Mouse (Mus musculus) layer of hippocampus, adult 8-10 months (tissue): ENCODE measurements around the gene Zfp260. TPM values are rescaled to one million over a fixed set of nuclear protein-coding genes. Genes with fewer than 3 reads are reported as not detected.

ENCODE experiments used
- DNase-seq, 2 experiments: peaks; one replicate each; pipeline ENCODE4 v3.0.0; 2022; ENCODE audit warnings: low spot score in 2 of 2
- microRNA-seq, 2 experiments: library from miRNA; unstranded; fragments of <30 nt; microRNA quantifications; one replicate each; pipeline ENCODE4 v1.2.0; 2022
- total RNA-seq, 4 experiments: library from RNA; stranded (reverse); gene quantifications; 2 replicates each; pipeline ENCODE4 v1.2.4; 2022

Zfp260 gene
- total RNA-seq, 4 experiments from 2014 or later = 79.6 to 96.9 (median 89.4) TPM

DNA sequence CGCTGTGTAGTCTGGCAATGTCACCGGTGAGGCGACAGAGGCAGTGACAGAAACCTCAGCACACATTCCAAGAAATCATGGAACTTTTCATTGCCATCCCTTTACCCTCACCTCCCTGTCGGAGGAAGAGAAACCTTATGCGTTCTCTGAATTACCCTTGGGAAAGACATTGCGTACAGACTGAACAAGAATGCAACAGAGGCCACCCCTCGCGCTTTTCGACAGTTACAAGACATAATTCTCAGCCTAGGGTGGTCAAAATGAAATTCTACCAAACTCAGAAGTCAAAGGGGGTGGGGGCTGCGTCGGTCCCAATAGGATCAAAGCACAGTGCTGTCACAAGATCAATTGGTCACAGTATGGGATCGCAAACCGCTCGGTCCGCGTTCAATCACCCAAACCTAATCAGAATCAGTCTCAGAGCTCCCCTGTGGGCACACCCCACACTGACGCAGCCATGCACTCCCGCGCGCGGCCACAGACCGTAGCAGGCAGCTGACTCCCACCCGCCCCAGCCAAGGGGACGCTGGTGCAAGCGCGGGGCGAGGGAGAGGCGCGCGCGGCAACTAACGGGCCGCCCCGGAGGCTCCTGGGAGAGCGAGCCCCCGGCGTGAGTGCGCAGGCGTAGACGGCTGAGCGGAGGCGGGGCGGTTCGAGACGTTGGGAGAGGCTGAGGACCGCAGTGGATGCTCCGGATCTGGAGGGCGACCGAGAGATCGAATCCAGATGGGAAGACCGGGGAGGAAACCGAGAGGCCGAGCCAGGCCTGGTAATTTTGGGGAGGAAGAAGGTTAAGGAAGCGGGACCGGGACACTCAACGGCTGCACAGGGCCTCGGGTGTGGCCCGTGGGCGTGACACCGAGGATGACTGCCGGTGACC, 27.0 kb downstream of the Zfp260 start, which contains the start of gene Zfp382:
Zfp382 (plus strand) TSS at position 635 of the 880 bp plus-strand sequence.
- peak; percentile 75 to 84 for DNase-seq

DNA sequence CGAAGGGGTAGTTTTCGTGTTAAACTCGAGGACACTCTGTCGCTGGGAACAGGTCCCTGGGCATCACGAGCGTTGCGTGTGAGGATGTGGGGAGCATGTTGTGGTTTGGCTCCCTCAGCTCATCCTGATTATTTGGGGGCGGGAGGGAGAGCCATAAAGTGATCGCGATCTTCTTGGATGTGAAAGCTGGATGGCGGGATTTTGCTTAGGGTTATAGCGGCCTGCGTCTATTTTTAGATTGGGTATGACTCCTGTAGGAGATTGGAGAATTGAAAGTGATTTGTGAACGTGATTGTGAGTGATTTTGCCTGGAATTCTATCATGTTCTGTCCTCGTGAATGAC, 27.6 kb downstream of the Zfp260 start:
- DNase-seq = no peak

DNA sequence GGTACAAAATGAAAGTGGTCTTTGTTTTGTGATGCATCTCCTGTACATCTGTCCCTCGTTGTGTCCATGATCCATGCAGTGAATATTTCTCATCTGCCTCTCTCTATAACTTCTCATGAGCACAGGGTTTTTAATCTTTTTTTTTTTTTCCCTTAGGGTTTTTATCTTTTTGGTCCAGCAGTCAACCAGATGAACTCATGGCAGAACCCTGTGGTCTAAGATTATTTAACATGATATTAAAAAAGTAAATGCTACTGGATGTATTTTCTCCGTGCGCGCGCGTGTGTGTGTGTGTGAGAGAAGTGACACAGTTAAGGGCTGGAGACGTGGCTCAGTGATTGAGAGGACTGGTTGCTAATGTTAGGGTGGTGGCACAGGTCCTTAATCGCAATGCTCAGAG, 35.3 kb downstream of the Zfp260 start:
- DNase-seq = no peak

DNA sequence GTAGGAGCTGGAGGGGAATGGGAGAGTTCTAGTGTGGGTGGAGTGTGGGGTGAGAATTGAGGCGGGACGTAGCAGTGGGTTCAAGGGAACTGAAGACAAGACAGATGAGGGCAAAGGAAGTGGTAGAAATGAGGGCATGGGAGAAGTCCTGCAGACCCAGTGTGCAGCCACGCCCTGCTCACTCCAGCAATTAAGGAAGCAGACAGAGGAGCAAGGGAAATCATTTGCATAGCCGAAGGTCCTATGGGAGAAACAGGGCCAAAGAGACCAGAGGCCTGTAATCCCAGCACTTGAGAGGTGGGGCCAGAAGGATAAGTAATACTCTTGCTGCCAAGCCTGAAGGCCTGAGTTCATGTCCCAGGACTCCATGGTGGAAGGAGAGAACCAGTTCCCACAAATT, 37.8 kb downstream of the Zfp260 start:
- no peak for DNase-seq

DNA sequence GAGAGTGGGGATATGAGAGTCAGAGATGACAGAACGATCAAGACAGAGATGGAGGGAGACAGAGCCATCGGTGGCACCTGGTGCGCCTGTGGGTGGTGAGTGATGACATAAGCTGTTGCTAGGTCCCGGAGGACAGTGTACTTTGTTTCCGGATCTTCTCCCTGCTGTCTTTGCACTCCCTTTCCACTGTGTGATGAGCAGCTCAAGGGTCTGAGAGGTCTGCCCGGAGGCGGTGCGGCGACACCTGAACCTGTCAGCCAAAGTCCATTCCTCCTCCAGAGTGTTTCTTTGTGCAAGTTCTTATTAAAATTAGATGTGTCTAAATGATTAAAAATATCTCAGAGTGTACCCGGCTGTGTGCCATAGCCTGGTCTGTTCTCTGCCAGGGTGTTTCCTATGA, 42.2 kb downstream of the Zfp260 start:
- DNase-seq = no peak

DNA sequence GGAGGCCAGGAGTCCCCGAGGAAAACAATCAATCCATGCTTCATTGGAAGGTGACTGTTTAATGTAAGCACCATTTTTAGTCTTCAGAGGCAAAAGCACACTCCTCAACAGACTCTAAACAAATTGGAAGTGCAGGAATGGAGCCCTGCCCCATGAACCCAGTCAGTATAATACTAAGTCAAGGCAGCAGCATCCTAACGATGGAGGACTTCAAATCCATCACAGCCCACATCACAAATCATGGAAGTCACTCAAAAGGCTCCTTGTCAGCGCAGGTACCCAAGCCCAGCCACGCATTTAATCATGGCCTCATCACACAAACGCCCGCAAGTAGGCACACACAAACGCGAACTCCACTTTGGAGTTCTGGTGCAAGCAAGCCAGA, 48.6 kb downstream of the Zfp260 start:
- DNase-seq = no peak

DNA sequence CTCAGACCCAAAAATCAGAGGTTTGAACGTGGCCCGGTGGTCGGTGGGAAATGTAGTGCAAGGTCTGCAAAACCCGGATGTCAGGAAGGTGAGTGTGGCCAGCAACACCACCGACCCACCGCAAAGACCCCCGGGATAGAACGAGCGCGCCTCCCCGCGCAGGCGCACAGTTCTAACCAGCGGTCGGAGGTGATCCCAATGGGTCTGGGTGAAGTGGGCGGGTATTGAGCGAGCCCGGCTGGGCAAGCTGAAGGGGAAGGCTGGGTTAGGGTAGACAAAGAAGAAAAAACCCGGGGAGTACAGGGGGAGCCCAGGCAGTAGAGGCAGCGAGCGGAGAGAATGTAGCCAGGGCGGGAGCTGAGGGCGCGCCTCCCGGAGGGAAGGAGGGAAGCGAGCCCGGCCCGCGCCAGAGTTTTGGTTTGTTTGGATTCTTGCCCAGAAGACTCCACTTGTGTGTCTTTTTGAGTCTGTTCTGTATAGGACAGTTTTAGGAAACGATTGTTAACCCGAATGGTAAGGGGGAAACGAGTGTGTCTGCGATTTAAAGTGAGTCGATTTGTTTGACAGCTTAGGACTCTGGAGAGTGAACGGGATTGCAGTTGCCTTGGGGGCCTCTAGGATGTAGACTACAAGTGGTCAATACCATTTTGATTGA, 49.1 kb downstream of the Zfp260 start:
- DNase-seq = peak; percentile 62 to 65

DNA sequence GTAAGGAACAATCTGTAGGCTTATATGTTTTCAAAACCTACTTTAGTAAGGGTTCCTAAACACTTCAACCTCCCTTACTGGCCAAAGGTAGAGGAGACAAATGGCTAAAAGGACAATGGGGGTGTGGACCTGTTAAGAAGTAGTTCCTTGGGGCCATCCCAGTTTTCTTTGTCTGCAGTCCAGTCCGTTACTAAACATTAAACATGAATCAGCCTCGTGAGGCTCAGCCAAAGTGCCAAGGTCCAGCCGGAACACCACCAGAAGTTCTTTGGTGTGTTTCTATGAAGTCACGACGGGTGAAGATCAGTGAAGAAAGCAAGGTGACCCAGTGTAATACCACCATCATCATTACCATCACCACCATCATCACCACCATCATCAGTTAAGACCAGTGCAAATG, 52.4 kb downstream of the Zfp260 start:
- DNase-seq = no peak

DNA sequence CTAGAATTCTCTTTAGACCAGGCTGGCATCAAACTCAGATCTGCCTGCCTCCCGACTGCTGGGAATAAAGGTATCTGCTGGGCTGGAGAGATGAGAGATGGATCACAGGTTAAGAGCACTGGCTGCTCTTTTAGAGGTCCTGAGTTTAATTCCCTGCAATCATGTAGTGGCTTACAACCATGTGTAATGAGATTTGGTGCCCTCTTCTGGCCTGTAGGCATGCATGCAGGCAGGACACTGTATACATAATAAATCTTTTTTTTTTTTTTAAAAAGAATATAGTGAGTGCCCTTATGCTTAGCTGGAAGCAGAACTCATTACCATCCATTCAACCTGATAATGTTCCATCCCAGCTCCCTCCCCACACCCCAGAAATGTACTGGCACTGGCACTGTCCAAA, 59.5 kb downstream of the Zfp260 start:
- no peak for DNase-seq

DNA sequence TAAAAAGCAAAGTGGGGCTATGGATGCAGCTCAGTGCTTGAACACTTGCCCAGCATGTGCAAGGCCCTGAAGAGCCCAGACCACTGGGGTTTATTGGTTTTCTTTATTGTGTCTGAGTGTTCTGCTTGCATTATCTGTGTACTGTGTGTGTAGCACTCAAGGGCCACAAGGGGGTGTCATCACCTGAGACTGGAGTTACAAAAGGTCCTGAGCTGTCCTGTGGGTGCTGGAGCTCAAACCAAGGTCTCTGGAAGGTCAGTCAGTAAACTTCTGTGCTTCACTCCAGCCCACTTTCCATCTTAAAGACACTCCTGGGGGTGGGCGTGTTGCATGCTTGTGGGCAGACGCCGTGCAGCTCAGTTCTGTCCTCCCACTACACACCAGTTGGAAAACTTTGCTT, 60.9 kb downstream of the Zfp260 start:
- no peak for DNase-seq

Small RNAs within 50 kb of the gene (microRNA-seq; reads per million reads assigned to microRNA genes)
- 0 reads per million in 2 experiments for gene Gm23368

Other genes with a start within 250 kb of the Zfp260 start
- gene Zfp940, start 241.1 kb upstream of the Zfp260 start, total RNA-seq = 10 to 100 TPM; 18.6 to 24.0 (median 20.8) TPM
- gene Zfp420, start 234.8 kb upstream of the Zfp260 start, total RNA-seq = 10 to 100 TPM; 14.9 to 23.0 (median 17.0) TPM
- 10 to 100 TPM; 17.8 to 21.2 (median 18.0) TPM for gene Zfp27, start 188.2 kb upstream of the Zfp260 start, total RNA-seq
- 10 to 100 TPM in 1 of 4 experiments, 1 to 10 TPM in 3; 8.3 to 11.0 (median 9.2) TPM for gene Zfp383, start 186.6 kb upstream of the Zfp260 start, total RNA-seq
- gene Zfp74, start 140.7 kb upstream of the Zfp260 start, total RNA-seq = 10 to 100 TPM; 17.2 to 19.9 (median 18.2) TPM
- gene Zfp568, start 110.8 kb upstream of the Zfp260 start, total RNA-seq = 1 to 10 TPM; 3.3 to 7.7 (median 4.0) TPM
- gene Zfp14, start 43.4 kb upstream of the Zfp260 start, total RNA-seq = 10 to 100 TPM in 1 of 4 experiments, 1 to 10 TPM in 3; 8.5 to 10.3 (median 9.5) TPM
- 1 to 10 TPM; 4.3 to 7.1 (median 5.1) TPM for gene Zfp82, start 21.9 kb upstream of the Zfp260 start, total RNA-seq
- not detected for gene Gm26920, start 4.4 kb upstream of the Zfp260 start, total RNA-seq
- 10 to 100 TPM in 1 of 4 experiments, 1 to 10 TPM in 3; 5.2 to 10.9 (median 8.0) TPM for gene Zfp566, start 4.2 kb upstream of the Zfp260 start, total RNA-seq
- 10 to 100 TPM; 28.6 to 34.1 (median 31.2) TPM for gene Zfp382, start 27.2 kb downstream of the Zfp260 start, total RNA-seq
- 10 to 100 TPM; 49.0 to 54.7 (median 50.3) TPM for gene Zfp146, start 75.0 kb downstream of the Zfp260 start, total RNA-seq
- gene Cox7a1, start 89.4 kb downstream of the Zfp260 start, total RNA-seq = 1 to 10 TPM; 4.4 to 6.9 (median 5.1) TPM
- gene Capns1, start 104.0 kb downstream of the Zfp260 start, total RNA-seq = 100 to 1,000 TPM; 196 to 240 (median 227) TPM
- gene Polr2i, start 137.2 kb downstream of the Zfp260 start, total RNA-seq = 10 to 100 TPM; 49.2 to 52.5 (median 49.3) TPM
- 100 to 1,000 TPM; 110 to 130 (median 118) TPM for gene Tbcb, start 137.5 kb downstream of the Zfp260 start, total RNA-seq
- not detected for gene Ovol3, start 140.9 kb downstream of the Zfp260 start, total RNA-seq
- under 1 TPM in 2 of 4 experiments, not detected in 2; 0.41 to 0.77 TPM for gene Thap8, start 185.3 kb downstream of the Zfp260 start, total RNA-seq
- 1 to 10 TPM; 1.1 to 3.4 (median 2.4) TPM for gene Wdr62, start 185.6 kb downstream of the Zfp260 start, total RNA-seq
- gene Clip3, start 197.0 kb downstream of the Zfp260 start, total RNA-seq = 100 to 1,000 TPM; 351 to 448 (median 412) TPM
- gene Alkbh6, start 213.9 kb downstream of the Zfp260 start, total RNA-seq = 10 to 100 TPM; 52.8 to 69.5 (median 65.3) TPM
- 10 to 100 TPM in 3 of 4 experiments, 1 to 10 TPM in 1; 9.6 to 21.2 (median 15.0) TPM for gene Syne4, start 220.0 kb downstream of the Zfp260 start, total RNA-seq
- gene E130208F15Rik, start 227.0 kb downstream of the Zfp260 start, total RNA-seq = under 1 TPM; 0.53 to 0.82 (median 0.66) TPM
- 1 to 10 TPM; 6.7 to 9.9 (median 8.4) TPM for gene Sdhaf1, start 229.1 kb downstream of the Zfp260 start, total RNA-seq